Mouse (Mus musculus): ENCODE measurements around the gene St6galnac6. TPM values are rescaled to one million over a fixed set of nuclear protein-coding genes. Genes with fewer than 3 reads are reported as not detected.
A peak's percentile ranks its signal among the peaks of the same experiment; 100 is the strongest.

The St6galnac6 gene
- total RNA-seq (2021): 10 to 100 TPM; 78.8 to 91.8 TPM

GRCm38 (mm10) chr2:32599409-32599808, at the start of gene St6galnac6:
Gene St6galnac6 (plus strand): TSS chr2:32599709.
- no peak for DNase-seq
- intact Hi-C loops (cut with DNase I): no loop called here

DNA sequence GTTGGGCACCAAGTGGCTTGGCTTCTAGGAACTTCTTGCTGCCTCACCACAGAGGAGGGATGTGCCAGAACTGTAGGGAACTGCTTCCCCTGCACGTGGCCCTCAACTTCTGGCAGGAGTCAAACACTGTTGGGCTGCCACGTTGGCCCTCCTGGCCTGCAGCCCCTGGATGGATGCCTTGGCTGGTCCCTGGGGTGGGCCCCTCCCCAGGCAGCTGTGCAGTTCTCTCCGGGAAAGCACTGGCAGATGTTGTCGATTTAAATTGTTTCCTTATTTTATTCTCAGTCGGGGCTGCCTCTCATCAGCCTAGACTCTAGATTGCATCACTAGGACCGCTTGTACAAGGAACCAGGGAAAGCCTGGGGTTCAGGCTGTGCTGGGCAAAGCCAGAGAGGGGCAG, 49.7 kb upstream of the St6galnac6 start:
- intact Hi-C loops (cut with DNase I): no loop called here
- no peak for DNase-seq

GRCm38 (mm10) chr2:32551236-32551635, 48.3 kb upstream of the St6galnac6 start:
- intact Hi-C loops (cut with DNase I): no loop called here
- no peak for DNase-seq

DNA sequence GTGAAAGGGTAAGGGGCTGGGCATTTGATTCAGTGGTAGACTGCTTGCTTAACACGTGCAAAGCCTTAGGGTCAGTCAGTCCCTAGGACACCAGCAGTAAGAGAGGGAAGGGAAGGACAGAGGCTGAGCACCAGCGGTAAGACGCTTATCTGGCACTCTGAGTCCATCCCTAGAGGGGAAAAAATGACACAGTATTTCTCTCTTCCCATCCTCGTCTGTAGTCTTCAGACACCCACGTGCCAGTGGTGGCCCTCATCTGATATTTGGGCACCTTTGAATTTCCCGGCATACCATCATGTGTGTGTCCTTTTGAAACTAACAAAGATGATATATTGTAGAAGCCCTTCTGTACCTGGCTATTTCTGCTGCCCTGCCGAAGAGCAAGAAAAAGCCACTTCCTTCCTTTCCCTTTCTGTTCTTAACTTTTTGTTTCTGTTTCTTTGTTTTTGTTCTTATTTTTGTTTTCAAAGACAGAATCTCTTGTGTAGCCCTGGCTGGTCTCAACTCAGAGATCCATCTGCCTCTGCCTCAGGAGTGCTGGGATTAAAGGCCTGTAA, 45.8 kb upstream of the St6galnac6 start:
- intact Hi-C loops (cut with DNase I): no loop called here

DNA sequence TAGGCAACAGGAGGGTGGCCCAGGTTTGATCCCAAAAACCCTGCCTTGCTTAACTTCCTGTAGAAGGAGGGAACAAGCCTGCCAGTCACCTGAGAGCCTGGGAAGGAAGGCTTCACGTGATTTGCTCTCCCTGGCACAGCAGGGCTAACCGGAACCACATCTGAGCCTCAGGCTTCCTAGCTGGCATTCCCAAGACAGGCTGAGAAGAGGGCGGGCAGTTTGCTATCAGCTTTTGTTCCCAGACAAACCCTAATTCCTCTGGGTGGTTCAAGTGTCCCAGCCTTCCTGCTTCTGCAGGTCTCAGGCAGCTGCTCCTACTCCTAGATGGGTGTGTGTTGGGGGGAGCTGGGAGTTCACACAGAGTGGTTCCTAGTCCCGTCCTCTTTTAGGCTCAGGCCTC, 44.0 kb upstream of the St6galnac6 start:
- intact Hi-C loops (cut with DNase I): no loop called here

More for the DNA sequence above, 45.8 kb upstream of the St6galnac6 start:
- no peak for DNase-seq

DNA sequence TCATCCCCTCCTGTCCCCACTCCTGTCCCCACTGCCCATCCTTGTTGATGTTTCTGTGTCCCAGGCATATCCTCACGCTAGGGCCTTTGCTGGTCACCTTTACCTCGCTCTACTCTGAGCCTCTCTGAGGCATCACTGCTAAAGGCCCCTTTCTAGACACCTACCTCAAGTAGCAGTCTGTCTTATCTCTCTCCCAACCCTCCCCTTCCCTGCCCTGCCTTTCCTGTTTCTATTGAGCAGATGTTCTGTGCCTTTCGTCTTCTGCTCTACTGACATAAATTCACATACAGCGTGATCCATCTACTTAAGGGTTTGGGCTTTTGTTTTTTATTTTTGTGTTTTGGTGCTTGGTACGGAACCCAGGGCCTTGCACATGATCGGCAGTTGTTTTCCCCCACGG, 43.5 kb upstream of the St6galnac6 start:
- intact Hi-C loops (cut with DNase I): no loop called here
- DNase-seq: no peak

More for the DNA sequence above, 44.0 kb upstream of the St6galnac6 start:
- DNase-seq: no peak

- DNase-seq: no peak
- intact Hi-C loops (cut with DNase I): no loop called here
Measured at GRCm38 (mm10) chr2:32559570-32559969, 39.9 kb upstream of the St6galnac6 start.

GRCm38 (mm10) chr2:32566536-32567063, 32.9 kb upstream of the St6galnac6 start:
- DNase-seq: peak; percentile 60

GRCm38 (mm10) chr2:32568149-32568548, 31.4 kb upstream of the St6galnac6 start:
- DNase-seq: peak; percentile 66
- intact Hi-C loops (cut with DNase I): loop anchor here (5.0 kb wide), 2 partner anchors 81 to 166 kb away; no protein-coding TSS in a partner anchor

More at GRCm38 (mm10) chr2:32566536-32567063, 32.9 kb upstream of the St6galnac6 start:
- intact Hi-C loops (cut with DNase I): loop anchor here (5.0 kb wide), 2 partner anchors 79 to 164 kb away; no protein-coding TSS in a partner anchor

DNA sequence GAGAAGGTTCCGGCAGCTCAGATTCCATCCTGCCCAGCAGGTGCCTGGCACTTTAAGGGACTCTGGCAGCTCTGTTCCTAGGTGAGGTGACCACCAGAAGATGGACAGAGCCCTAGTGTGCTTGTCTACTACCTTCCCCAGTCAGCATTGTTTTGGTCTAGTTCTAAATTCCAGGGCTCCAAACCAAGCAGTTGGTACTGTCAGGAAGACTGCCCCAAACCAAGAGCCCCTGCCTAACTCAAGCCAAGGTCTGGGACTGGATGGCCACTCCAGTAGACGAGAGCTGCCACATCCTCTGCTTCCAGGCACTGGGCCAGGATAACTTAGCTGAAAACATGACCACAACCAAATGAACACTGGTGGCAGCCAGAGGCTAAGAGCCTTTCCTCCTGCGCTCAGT, 30.6 kb upstream of the St6galnac6 start:
- DNase-seq: no peak
- intact Hi-C loops (cut with DNase I): loop anchor here (5.0 kb wide), 2 partner anchors 82 to 167 kb away; no protein-coding TSS in a partner anchor

GRCm38 (mm10) chr2:32570698-32571494, 28.6 kb upstream of the St6galnac6 start, which contains the start of gene Dpm2:
Gene Dpm2 (plus strand): TSS chr2:32570858.
- DNase-seq: peak; percentile 89
- intact Hi-C loops (cut with DNase I): no loop called here

DNA sequence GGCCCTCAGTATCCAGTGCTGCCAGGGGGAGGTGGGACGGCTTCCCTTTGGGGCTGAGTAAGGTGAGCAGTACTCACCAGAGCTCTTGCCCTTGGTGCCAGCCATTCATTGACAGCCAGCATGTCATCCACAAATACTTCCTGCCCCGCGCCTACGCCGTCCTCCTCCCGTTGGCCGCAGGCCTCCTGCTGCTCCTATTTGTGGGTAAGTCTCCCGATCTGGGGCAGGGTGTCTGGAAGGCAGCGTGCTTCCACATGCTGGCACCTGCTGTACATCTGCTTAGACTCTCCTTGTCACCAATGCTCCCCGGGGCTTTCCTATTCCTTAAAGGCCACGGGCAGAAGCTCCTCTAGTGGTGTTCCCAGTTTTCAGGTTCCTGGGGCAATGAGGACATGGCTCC, 27.3 kb upstream of the St6galnac6 start:
- no peak for DNase-seq
- intact Hi-C loops (cut with DNase I): no loop called here

DNA sequence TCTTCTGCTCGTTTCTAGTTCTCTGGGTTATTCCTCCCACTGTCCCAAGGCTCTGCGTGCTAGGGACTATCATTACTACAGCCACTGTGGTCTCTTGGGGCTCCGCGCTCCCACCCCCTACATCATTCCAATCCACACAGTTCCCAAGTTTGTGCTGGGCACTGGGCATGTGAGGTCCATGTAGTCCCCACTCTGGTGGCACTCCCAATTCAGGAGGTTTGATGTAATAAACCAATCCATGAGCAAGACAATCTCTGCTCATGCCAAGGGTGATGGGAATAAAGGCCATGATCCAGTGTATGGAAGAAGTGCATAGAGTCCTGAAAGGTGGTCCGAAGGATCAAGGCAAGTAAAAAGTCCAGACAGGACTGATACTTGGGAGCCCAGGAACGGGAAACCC, 25.0 kb upstream of the St6galnac6 start, which contains the start of gene Pip5kl1:
Pip5kl1 (plus strand) TSS at position 301 of the 400 bp plus-strand sequence.
- intact Hi-C loops (cut with DNase I): no loop called here
- no peak for DNase-seq

GRCm38 (mm10) chr2:32574901-32575585, 24.5 kb upstream of the St6galnac6 start:
- intact Hi-C loops (cut with DNase I): no loop called here
- peak; percentile 52 for DNase-seq

DNA sequence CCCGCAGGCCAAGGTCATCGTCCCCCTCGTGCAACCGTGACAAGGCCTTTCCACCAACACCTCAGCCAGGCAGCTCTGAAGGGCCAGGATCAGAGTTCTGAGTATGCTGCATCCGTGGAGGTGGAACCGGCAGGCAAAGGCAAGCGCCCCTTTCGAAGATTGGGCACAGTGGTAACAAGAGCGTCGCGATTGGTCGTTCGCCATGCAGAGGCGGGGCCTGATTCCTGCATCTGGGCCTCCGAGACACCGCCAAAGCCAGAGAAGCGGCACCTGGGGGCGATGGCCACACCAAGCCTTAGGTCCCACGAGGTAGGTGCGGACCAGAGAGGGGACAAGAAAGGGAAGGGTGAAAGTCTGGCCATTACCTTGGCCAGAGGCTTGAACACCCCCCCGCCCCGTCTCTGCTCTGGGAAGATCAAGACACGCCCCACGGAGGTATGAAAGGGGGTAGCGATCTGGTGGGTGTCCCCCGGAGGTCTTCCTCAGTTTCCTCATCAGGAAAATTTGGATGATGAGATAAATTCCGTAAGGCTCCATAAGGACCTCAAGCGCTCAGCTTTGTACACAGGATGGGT, 23.8 kb upstream of the St6galnac6 start, which contains the start of gene 9430097D07Rik:
9430097D07Rik (minus strand) TSS at position 99 of the 575 bp plus-strand sequence.
- DNase-seq: peak; percentile 73
- intact Hi-C loops (cut with DNase I): no loop called here

GRCm38 (mm10) chr2:32576532-32576931, 23.0 kb upstream of the St6galnac6 start:
- no peak for DNase-seq
- intact Hi-C loops (cut with DNase I): no loop called here

GRCm38 (mm10) chr2:32578146-32579046, 21.1 kb upstream of the St6galnac6 start:
- no peak for DNase-seq
- intact Hi-C loops (cut with DNase I): no loop called here

GRCm38 (mm10) chr2:32581450-32582095, 17.9 kb upstream of the St6galnac6 start:
- intact Hi-C loops (cut with DNase I): loop anchor here (5.0 kb wide), 1 partner anchor 111 kb away; no protein-coding TSS in a partner anchor
- DNase-seq: peak; percentile 53

Data from left cerebral cortex, postnatal 4 days (tissue).